Mouse (Mus musculus): ENCODE results near the gene Ccdc84.

DNA sequence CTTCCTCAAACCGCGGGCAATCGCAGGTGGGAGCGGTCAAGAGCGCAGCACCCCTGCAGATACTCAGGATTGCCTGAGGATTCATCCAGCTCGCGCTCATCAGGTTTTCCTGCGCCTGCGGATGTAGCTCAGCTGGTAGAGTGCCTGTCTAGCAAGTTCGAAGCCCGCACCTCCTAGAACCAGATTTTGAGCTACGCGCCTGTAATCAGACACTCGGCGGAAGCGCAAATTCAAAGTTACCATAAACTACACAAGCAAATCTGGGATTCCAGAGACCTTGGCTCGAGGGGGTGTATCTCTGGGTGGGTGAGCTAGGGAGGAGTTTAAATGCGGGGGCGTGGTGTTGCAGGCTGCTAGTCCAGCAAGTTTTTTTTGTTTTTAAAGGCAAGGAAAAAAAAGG is 22.6 kb upstream of the Ccdc84 start, which contains the start of gene Foxr1:
- TF ChIP-seq CTCF (IDR thresholded peaks at IDR 0.05; ENCODE audit: control insufficient read depth, insufficient read depth, low read length) (no peak), POLR2A (IDR thresholded peaks at IDR 0.05; ENCODE audit: borderline replicate concordance, control insufficient read depth, low read depth, low read length) (no peak)

Measured in bone marrow, adult 2 months (tissue).